Mouse (Mus musculus) heart, adult 2 months (tissue): Measurements from ENCODE around the gene Il6ra.

ENCODE experiments used
- CTCF ChIP-seq: fragments of 200-600 bp; IDR thresholded peaks from 2 replicates; pipeline ENCODE4 v1.8.1; 2022; ENCODE audit warnings: antibody characterized with exemption, mild to moderate bottlenecking, moderate library complexity
- POLR2A ChIP-seq: fragments of 200-500 bp; IDR thresholded peaks from 2 replicates; pipeline ENCODE4 v1.6.1; 2011; ENCODE audit warnings: mild to moderate bottlenecking, low read depth, low read length, control low read depth; ENCODE audit not compliant: insufficient read depth

GRCm38 (mm10) chr3:89948021-89948420 lies 35.0 kb upstream of the Il6ra start:
- TF ChIP-seq CTCF (no peak), POLR2A (no peak)
